Mouse (Mus musculus): Measurements from ENCODE around the gene Stk11.

- TF ChIP-seq CTCF (IDR thresholded peaks at IDR 0.05; ENCODE audit: borderline replicate concordance, insufficient read depth, low read length) (no peak), POLR2A (IDR thresholded peaks at IDR 0.05; ENCODE audit: low read depth, low read length) (no peak)
These were observed 2.1 kb downstream of the Stk11 start for GRCm38 (mm10) chr10:80117736-80118135.
